In genomic region chr5:37244161-37244560, GRCm38 (mm10) we compare ENCODE assay signal across 9 mouse cellular contexts. TPM values are rescaled to one million over a fixed set of nuclear protein-coding genes. Genes with fewer than 3 reads are reported as not detected.
DNase-seq lines count a peak whose midpoint lies in the region; ATAC-seq lines count a peak whose summit lies in the region.
"Had no signal": no experiment of that assay in that cellular context is flagged by ENCODE, and none has a peak within 500 bp of the region (broad histone marks: within the 10 kb centered on the region; RNA-seq: fewer than 3 reads in every experiment).

No protein-coding gene starts in this region.

- no peaks in the 10 kb centered on the region for H3K9me3 ChIP-seq in limb, embryonic 11.5 days (ENCODE audit: control insufficient read depth, low read length)

- intact Hi-C loops in gastrocnemius, postnatal 14 days (cut with DNase I; ENCODE audit: low total_unique reads) = no loop called here

- 0% methylated on average over 13 of the region's 13 CpGs for WGBS in limb, embryonic 11.5 days

- 0 out of 2 replicates have a peak overlapping the region, but pooled peaks have one; percentile 8 for H3K4me2 ChIP-seq in limb, embryonic 11.5 days (ENCODE audit: low read depth, severe bottlenecking)

- DNase-seq in ES-CJ7 (ENCODE audit: low read depth, low spot score) = peak; percentile 54
- DNase-seq in cerebellum, postnatal 10 days = peak; percentile 83 to 90
- DNase-seq in frontal cortex, postnatal 14 days (ENCODE audit: low spot score in 2 of 2) = peak; percentile 57 to 65
- peak; percentile 67 for DNase-seq in limb, embryonic 11.5 days (ENCODE audit: low spot score)
- DNase-seq in right cerebral cortex, postnatal 25 days = peak; percentile 79
- DNase-seq in gastrocnemius, postnatal 14 days = no peak
- no peak for DNase-seq in ovary, postnatal 10 days (ENCODE audit: low spot score)

- H3K36me3 ChIP-seq in limb, embryonic 11.5 days (ENCODE audit: control insufficient read depth, insufficient read depth, low read length) = no peaks in the 10 kb centered on the region

- H3K4me1 ChIP-seq in limb, embryonic 11.5 days (ENCODE audit: control insufficient read depth, insufficient read depth, low read length) = peaks cover 21% of the 10 kb centered on the region

- H3K4me3 ChIP-seq in limb, embryonic 11.5 days (ENCODE audit: low read depth, low read length) = no peak overlapping the region

- no peak overlapping the region for H3K27ac ChIP-seq in limb, embryonic 11.5 days (replicated peaks; ENCODE audit: low read depth, low read length)
- H3K27ac ChIP-seq: kidney, postnatal 0 days had no signal

- H3K27me3 ChIP-seq in limb, embryonic 11.5 days (ENCODE audit: control insufficient read depth, insufficient read depth, low read length) = peaks cover 29% of the 10 kb centered on the region

- H3K9ac ChIP-seq in limb, embryonic 11.5 days (ENCODE audit: low read length) = no peak overlapping the region

- 0 out of 2 replicates have a peak, but pooled peaks have one; percentile 22 for ATAC-seq in limb, embryonic 11.5 days (ENCODE audit: insufficient number of reproducible peaks, low FRiP score, low TSS enrichment, low read depth)
- no peak for ATAC-seq in activated CD4-positive, CD25-positive, alpha-beta regulatory T cell, adult 4 months

RNA-seq across cellular contexts. Expression of gene Crmp1, which starts 2.4 kb away (rescaled TPM):
- polyA plus RNA-seq in limb, embryonic 11.5 days (2014; fragmentation: Nextera tagmentation; extraction: Ambion mirVana) = 36.6 and 37.1 TPM in 2 replicates
- total RNA-seq in gastrocnemius, postnatal 14 days (2021) = 1 to 10 TPM in 1 of 2 experiments, under 1 TPM in 1; 0.58 to 1.0 TPM
- polyA plus RNA-seq in activated CD4-positive, CD25-positive, alpha-beta regulatory T cell, adult 4 months (2017; shearing (Covaris generic)) = 10 to 100 TPM; 11.2 to 11.5 TPM

Comparison
In these comparisons a context has a peak if more than half of its experiments do, and no peak if none do; other contexts are left out.
1. DNase-seq: peak in ES-CJ7 (single experiment), cerebellum, postnatal 10 days (2 of 2), frontal cortex, postnatal 14 days (2 of 2), limb, embryonic 11.5 days (single experiment) and right cerebral cortex, postnatal 25 days (single experiment); none in gastrocnemius, postnatal 14 days (single experiment) and ovary, postnatal 10 days (single experiment).